Mouse (Mus musculus) heart, adult 2 months (tissue): ENCODE data around the gene Cdh3.

Experiments
- CTCF ChIP-seq: fragments of 200-600 bp; IDR thresholded peaks from 2 replicates; pipeline ENCODE4 v1.8.1; 2022; ENCODE audit warnings: antibody characterized with exemption, mild to moderate bottlenecking, moderate library complexity
- EP300 ChIP-seq: fragments of 200-500 bp; IDR thresholded peaks from 2 replicates; pipeline ENCODE4 v1.6.1; 2011; ENCODE audit warnings: low read depth, low read length, control low read depth; ENCODE audit not compliant: insufficient read depth
- POLR2A ChIP-seq: fragments of 200-500 bp; IDR thresholded peaks from 2 replicates; pipeline ENCODE4 v1.6.1; 2011; ENCODE audit warnings: mild to moderate bottlenecking, low read depth, low read length, control low read depth; ENCODE audit not compliant: insufficient read depth

GRCm38 (mm10) chr8:106539193-106539592 is 28.5 kb downstream of the Cdh3 start:
- TF ChIP-seq POLR2A, result no peak
- TF ChIP-seq CTCF, result no peak
- no peak for TF ChIP-seq EP300
